Mouse (Mus musculus) retina, postnatal 7 days (tissue): Measurements from ENCODE around the gene Hectd1.

Source experiments
- DNase-seq: peaks from one replicate; pipeline ENCODE4 v3.0.0-alpha.2; 2012; ENCODE audit warnings: low read depth, low spot score

Hectd1 gene

DNA sequence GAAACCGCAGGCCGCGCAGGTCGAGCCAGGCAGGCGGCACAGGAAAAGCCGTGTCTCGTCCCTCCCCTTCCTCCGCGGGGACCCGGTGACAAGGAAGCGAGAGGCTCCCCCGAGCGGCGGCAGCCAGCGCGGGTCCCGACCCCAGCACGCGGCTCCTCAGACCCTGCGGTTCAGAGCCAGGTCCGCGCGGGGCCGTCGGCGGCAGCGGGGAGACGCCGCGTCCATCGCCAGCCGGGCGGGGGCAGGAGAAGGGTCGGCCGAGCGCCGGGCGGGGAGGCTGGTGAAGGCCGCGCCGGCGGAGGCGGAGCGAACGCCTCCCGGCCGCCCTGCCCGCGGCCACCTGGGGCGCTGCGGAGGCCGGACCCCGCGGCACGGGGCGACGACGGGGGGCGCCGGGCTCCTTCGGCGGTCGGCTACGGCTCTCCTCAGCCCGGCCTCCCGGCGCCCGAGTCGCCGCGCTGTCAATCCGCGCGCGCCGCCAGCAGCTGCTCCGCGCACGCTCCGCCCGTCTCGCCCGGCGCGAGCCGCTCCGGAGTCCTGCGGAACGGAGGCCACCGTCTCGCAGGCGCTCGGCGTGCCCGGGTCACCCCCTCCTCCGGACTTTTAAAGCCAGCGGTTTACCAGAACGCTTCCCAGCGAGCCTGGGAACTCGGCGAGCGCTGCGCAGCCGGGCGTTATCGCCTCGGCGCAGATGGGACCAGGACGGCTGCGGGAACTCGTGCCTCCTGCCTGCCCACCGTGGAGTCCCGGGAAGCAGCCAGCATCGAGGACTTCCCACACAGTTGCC, at the start of gene Hectd1:
Gene Hectd1, minus strand, starts transcription at position 247 of the 787 bp plus-strand sequence.
- DNase-seq = peak; percentile 77

DNA sequence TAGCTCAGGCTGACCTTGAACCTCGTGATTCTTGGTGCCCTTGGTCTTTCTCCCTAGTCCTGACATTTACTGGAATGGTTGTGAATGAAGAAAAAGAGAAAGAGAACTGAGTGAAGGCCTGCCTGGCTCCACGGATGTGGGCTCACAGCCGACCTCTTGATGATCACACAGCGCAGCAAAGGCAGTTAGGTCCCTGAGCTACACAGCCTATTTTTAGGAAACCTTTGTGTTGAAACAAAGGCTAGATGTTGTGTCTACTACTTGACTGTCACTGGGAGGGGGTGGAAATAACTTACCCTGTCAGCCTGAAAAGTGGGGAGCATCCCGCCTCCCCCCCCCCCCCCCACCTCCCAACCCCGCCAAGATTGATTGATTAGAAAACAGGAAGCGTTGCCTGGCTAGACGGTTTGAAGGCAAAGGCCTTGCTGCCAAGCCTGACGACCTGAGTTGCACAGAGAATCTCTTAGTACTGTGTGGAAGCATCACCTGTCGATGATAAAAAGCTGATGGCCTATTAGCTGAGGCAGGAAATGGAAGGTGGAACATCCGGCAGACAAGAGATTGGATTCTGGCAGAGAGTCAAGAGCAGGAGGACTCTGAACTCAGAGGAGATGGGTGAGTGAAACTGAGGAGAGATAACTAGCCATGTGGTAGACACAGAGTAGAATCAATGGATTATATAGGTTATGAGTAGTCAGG, 42.3 kb upstream of the Hectd1 start:
- DNase-seq = no peak

DNA sequence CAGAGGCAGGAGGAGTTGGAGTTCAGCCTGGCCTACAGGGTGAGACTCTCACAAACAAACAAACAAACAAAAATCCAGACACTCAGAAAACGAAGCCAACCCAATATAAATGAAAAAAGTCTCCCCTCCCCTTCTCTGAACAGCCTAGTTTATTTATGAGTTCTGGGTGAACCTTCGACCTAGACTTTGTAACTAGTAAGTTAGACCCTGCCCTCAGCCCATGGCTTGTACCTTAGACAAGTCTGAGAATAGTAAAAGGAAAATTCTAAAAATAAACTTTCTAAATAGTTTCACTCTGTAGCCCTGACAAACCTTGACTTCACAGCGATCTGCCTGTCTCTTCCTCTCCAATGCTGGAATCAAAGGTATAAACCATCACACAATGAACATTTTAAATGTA, 40.2 kb upstream of the Hectd1 start:
- DNase-seq = no peak

DNA sequence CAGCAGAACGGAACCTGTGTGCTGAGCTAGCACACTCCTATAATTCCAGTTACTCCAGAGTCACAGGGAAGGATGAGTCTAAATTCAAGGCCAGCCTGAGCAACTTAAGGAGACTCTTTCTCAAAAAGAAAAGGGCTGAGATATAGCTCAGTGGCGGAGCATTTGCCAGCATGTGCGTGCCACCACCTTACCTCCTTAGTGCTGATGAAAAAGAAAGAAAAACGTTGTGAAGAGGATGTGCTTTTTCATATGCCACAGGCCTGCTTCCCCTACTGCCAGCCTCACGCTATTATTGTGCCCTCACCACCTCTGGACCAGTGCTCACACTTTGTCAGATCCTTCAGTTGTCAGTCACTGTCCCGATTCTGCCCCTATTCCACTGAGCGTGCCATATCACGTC, 37.7 kb upstream of the Hectd1 start:
- no peak for DNase-seq

DNA sequence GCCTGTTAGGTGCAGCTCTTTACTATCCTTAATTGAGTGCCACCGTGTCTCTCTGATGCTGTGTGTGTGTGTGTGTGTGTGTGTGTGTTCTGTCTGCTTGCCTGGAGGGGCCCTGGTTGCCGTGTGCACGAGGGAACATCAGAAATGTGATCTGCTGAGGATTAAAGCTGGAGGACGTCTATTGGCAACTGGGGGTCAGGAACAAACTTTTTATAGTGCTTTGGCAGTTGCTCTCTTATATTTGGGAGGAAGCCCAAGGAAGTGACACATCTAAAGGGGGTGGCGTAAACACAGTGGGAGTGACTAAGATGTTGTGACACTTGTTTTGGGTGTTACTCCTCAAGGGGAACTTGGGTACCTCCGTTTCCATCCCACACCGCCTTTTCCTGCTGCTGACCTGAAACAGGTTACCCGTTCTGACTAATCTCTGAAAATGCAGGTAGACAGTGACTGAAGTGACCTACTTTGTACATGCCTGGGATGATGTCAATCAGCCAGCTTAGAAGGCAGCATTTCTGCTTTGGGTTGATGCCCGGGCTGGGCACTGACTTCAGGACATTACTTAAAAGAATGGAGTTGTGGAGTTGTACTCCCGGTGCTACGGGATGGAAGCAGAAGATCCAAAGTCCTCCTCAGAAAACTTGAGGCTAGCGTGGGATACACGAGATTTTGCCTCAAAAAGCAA, 37.0 kb upstream of the Hectd1 start:
- no peak for DNase-seq

- no peak for DNase-seq
These were observed 36.4 kb upstream of the Hectd1 start for GRCm38 (mm10) chr12:51865790-51866179.

- no peak for DNase-seq
These were observed 35.9 kb upstream of the Hectd1 start for GRCm38 (mm10) chr12:51865061-51865789.

DNA sequence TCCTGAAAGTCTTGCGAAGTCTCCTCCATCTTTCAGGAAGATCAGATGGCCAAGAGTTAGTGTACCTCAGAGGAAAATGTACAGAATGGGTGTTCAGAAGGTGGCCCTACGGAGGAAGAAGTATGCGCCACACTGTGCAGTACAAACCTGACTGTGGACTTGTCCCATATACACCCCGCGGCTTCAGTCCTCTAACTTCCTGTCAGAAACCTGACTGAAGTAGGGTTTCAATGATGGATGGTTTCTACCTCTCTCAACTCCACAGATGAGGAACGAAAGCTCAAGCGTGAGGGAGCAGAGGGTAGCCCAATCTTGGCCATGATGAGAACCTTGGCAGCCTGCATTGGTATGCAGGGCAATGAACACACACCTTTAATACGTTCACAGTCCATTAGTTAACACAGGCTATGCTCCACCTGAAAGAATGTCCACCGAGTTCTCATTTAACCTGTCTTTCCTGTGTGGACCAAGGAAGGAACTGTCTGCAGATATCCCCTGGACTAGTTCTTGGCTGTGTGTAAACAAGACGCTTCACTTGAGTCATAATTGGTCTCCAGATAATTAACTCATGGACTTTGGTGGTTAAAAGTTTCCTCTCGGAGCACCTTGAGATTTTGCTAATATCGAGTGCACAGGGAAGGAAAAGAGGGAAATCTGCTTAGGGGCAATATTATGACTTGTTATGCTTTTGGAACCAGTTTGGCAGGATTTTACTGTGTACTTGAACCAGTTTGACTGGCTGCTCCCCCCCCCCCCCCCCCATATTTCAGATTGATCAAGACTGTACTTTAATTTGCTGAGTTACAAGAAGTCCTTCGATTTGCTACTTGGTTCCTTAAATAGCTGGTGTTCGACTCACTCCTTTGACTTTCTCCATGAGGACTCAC, 34.0 kb upstream of the Hectd1 start:
- DNase-seq = no peak

GRCm38 (mm10) chr12:51858134-51859028, 29.0 kb upstream of the Hectd1 start:
- no peak for DNase-seq

DNA sequence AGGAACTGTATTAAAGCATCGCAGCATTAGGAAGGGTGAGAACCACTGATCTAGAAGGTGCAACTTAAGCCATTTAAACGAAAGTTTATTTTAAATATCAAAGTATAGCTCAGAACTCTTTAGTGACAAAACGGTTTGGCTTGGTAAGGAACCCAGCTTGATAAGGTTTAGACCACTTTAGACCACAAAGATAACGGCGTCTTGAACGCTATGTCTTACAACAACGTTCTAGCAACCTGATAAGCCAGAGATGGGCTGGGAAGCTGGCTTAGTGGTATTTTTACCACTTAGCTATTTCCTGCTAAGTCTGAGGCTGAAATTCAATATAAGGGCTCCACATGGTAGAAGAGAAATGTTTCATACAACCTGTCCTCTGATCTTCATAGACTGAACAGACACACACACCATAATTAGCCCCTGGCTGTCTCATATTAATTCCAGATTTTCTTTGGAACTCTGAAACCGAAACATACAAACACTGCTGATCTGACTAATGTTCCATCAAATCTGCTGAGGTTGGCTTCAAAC, 27.5 kb upstream of the Hectd1 start:
- DNase-seq = no peak

DNA sequence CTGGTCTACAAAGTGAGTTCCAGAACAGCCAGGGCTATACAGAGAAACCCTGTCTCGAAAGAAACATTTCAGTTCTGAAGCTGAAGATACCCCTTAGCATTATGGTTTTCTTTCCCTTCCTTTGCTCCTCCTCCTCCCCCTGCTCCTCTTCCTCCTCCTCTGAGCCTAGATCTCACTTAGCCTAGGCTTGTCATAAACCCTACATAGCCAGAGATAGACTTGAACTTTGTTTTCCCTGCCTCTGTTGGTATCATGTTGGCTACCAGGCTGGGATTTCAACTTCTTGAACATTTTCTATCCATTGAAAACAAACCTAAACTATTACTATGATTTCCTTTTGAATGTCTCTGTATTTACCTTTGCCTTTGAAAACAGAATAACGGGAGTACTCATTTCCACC, 26.5 kb upstream of the Hectd1 start:
- DNase-seq = no peak

DNA sequence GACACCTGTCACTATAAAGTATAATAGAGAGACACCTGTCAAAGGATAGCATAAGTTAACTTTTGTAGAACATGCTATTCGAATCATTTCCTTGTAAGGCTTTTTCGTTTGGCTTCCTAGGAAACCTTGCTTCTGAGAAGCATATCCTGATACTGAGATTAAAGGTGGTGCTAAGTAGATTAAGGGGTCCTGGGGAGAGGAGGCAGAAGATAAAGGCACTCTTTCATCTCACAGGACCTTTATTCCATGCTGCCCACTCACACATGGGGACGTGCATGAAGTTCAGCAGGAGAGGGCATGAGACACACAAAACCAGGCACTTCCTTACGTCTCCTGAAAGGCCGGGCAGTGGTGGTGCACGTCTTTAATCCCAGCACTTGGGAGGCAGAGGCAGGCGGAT, 26.1 kb upstream of the Hectd1 start:
- no peak for DNase-seq

DNA sequence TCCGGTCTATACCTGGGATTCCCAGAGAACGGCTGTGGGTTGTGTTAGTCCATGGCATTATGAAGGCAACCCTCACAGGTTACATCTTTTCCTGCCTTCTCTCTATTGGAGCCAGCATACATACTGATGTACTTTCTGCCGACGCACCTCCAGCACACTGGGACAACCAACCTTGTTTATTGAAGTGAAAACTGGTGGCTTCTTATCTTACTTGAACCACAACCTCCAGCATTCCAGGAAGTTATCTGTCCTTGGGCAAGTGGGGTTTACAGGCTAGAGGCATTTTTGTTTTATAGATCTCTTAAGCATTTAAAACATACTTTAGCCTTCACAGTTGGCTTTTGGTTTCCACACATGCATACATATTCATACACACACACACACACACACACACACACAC, 22.3 kb upstream of the Hectd1 start:
- no peak for DNase-seq

GRCm38 (mm10) chr12:51851155-51851554, 21.8 kb upstream of the Hectd1 start:
- no peak for DNase-seq

GRCm38 (mm10) chr12:51850339-51850738, 21.0 kb upstream of the Hectd1 start:
- no peak for DNase-seq

- DNase-seq = no peak
These were observed 20.6 kb upstream of the Hectd1 start for GRCm38 (mm10) chr12:51849902-51850301.

- DNase-seq = no peak
These were observed 18.8 kb upstream of the Hectd1 start for GRCm38 (mm10) chr12:51847953-51848680.

DNA sequence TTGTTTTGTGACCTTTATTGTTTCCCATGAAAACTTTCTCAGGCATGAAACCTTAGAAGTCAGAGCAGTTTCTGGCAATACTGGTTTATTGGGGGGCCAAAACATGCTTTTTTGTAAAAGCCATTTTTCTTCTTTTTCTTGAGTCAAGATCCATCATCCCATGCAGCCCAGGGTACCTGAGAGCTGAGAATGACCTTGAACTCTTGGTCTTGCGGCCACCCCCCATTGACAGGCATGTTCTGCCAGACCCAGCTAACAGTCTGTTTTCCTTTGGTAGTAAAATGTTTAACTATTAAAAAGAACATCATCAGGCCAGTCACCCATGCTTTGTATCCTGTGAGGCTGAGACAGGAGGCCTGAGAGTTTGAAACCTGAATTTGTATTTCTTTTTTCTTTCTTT, 15.9 kb upstream of the Hectd1 start:
- DNase-seq = no peak

DNA sequence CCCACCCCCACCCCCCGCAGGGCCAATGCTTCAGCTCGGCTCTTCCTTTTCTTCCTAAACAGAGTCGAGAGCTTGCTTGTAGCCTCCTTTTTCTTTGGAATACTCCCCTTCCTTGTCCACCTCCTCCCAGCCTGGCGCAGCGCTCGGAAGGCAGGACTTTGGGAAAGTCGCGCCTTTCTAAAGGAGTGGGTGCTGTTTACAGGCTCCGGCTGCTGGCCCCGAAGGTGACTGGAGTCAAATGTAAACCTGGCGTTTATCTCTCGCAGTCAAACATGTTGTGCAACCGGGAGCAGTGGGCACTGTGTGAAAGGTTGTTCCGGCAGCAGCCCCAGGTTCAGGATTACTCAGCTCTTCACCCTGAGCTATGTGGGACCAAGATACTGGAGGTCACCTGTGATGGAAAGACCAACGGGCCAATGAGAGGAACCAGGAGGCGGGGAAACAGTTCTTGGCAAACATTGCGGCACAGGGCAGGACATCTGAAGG, 15.5 kb upstream of the Hectd1 start:
- DNase-seq = peak; percentile 66
